Mouse (Mus musculus): Measurements from ENCODE around the gene Hltf. TPM values are rescaled to one million over a fixed set of nuclear protein-coding genes. Genes with fewer than 3 reads are reported as not detected.
A peak's percentile ranks its signal among the peaks of the same experiment; 100 is the strongest.
"Not testable (repeated sequence)": the region's sequence is repeated elsewhere in the genome, so short reads cannot be mapped to it uniquely, and the experiment has no call there.

Hltf gene
- polyA plus RNA-seq, 1 experiment from 2014 or later: 23.3 TPM

- WGBS: 94% methylated on average over 5 of the region's 5 CpGs
- Histone ChIP-seq H3K4me2 (replicated peaks; ENCODE audit: low read depth, low read length) (no peak overlapping the region), H3K27ac (ENCODE audit: low read length) (no peak overlapping the region), H3K4me3 (ENCODE audit: low read depth, low read length) (no peak overlapping the region), H3K36me3 (ENCODE audit: control insufficient read depth, insufficient read depth, low read length) (peaks cover 4% of the 10 kb centered on the region; the same call in 1 of the 2 replicates), H3K4me1 (ENCODE audit: control insufficient read depth, insufficient read depth, low read length) (no peaks in the 10 kb centered on the region), H3K9ac (replicated peaks; ENCODE audit: low read depth, low read length) (no peak overlapping the region), H3K9me3 (ENCODE audit: control insufficient read depth, low read depth, low read length) (no peaks in the 10 kb centered on the region), H3K27me3 (ENCODE audit: control insufficient read depth, insufficient read depth, low read length) (no peaks in the 10 kb centered on the region)
- ATAC-seq (ENCODE audit: insufficient number of reproducible peaks, insufficient read depth, low FRiP score, low read depth): no peak
Observed at GRCm38 (mm10) chr3:20027788-20028187, 29.8 kb upstream of the Hltf start.

GRCm38 (mm10) chr3:20028640-20029039, 29.0 kb upstream of the Hltf start:
- H3K9me3 ChIP-seq (ENCODE audit: control insufficient read depth, low read depth, low read length): no peaks in the 10 kb centered on the region
- no peaks in the 10 kb centered on the region for H3K4me1 ChIP-seq (ENCODE audit: control insufficient read depth, insufficient read depth, low read length)
- no peak for ATAC-seq (ENCODE audit: insufficient number of reproducible peaks, insufficient read depth, low FRiP score, low read depth)
- H3K4me3 ChIP-seq (ENCODE audit: low read depth, low read length): no peak overlapping the region
- no peak overlapping the region for H3K4me2 ChIP-seq (replicated peaks; ENCODE audit: low read depth, low read length)
- H3K9ac ChIP-seq (replicated peaks; ENCODE audit: low read depth, low read length): no peak overlapping the region
- H3K27ac ChIP-seq (ENCODE audit: low read length): no peak overlapping the region
- H3K27me3 ChIP-seq (ENCODE audit: control insufficient read depth, insufficient read depth, low read length): no peaks in the 10 kb centered on the region
- WGBS: 90% methylated on average over 3 of the region's 3 CpGs
- H3K36me3 ChIP-seq (ENCODE audit: control insufficient read depth, insufficient read depth, low read length): no peaks in the 10 kb centered on the region; the same call in 1 of the 2 replicates

- H3K27ac ChIP-seq (ENCODE audit: low read length): no peak overlapping the region
- 92% methylated on average over 6 of the region's 6 CpGs for WGBS
Observed at GRCm38 (mm10) chr3:20030807-20031206, 26.8 kb upstream of the Hltf start.

GRCm38 (mm10) chr3:20033761-20034718, 23.6 kb upstream of the Hltf start:
- Histone ChIP-seq H3K27ac (ENCODE audit: low read length) (no peak overlapping the region), H3K4me1 (ENCODE audit: control insufficient read depth, insufficient read depth, low read length) (0 out of 2 replicates have a peak, but pooled peaks cover 5% of the 10 kb centered on the region), H3K4me2 (replicated peaks; ENCODE audit: low read depth, low read length) (peak overlapping the region; percentile 68), H3K36me3 (ENCODE audit: control insufficient read depth, insufficient read depth, low read length) (no peaks in the 10 kb centered on the region), H3K9ac (replicated peaks; ENCODE audit: low read depth, low read length) (peak overlapping the region; percentile 12; the same call in 1 of the 2 replicates), H3K4me3 (ENCODE audit: low read depth, low read length) (peak overlapping the region; percentile 69), H3K27me3 (ENCODE audit: control insufficient read depth, insufficient read depth, low read length) (no peaks in the 10 kb centered on the region), H3K9me3 (ENCODE audit: control insufficient read depth, low read depth, low read length) (no peaks in the 10 kb centered on the region)
- no peak for ATAC-seq (ENCODE audit: insufficient number of reproducible peaks, insufficient read depth, low FRiP score, low read depth)
- 13% methylated on average over 10 of the region's 10 CpGs for WGBS

More at GRCm38 (mm10) chr3:20030807-20031206, 26.8 kb upstream of the Hltf start:
- H3K4me2 ChIP-seq (replicated peaks; ENCODE audit: low read depth, low read length): no peak overlapping the region
- no peaks in the 10 kb centered on the region for H3K9me3 ChIP-seq (ENCODE audit: control insufficient read depth, low read depth, low read length)
- no peak overlapping the region for H3K4me3 ChIP-seq (ENCODE audit: low read depth, low read length)
- H3K4me1 ChIP-seq (ENCODE audit: control insufficient read depth, insufficient read depth, low read length): 0 out of 2 replicates have a peak, but pooled peaks cover 5% of the 10 kb centered on the region
- no peaks in the 10 kb centered on the region for H3K27me3 ChIP-seq (ENCODE audit: control insufficient read depth, insufficient read depth, low read length)
- ATAC-seq (ENCODE audit: insufficient number of reproducible peaks, insufficient read depth, low FRiP score, low read depth): no peak
- no peak overlapping the region for H3K9ac ChIP-seq (replicated peaks; ENCODE audit: low read depth, low read length)
- no peaks in the 10 kb centered on the region for H3K36me3 ChIP-seq (ENCODE audit: control insufficient read depth, insufficient read depth, low read length)

GRCm38 (mm10) chr3:20034719-20035404, 22.7 kb upstream of the Hltf start, which contains the start of gene Hps3:
Gene Hps3, minus strand, starts transcription at chr3:20035315.
- Histone ChIP-seq H3K4me2 (replicated peaks; ENCODE audit: low read depth, low read length) (peak within 1 kb of the TSS; percentile 68), H3K4me3 (ENCODE audit: low read depth, low read length) (peak within 1 kb of the TSS; percentile 69), H3K36me3 (ENCODE audit: control insufficient read depth, insufficient read depth, low read length) (no peaks in the 10 kb centered on the region), H3K27me3 (ENCODE audit: control insufficient read depth, insufficient read depth, low read length) (no peaks in the 10 kb centered on the region), H3K9ac (replicated peaks; ENCODE audit: low read depth, low read length) (peak within 1 kb of the TSS; percentile 12; the same call in 1 of the 2 replicates), H3K4me1 (ENCODE audit: control insufficient read depth, insufficient read depth, low read length) (0 out of 2 replicates have a peak, but pooled peaks cover 5% of the 10 kb centered on the region), H3K27ac (ENCODE audit: low read length) (no peak within 1 kb of the TSS), H3K9me3 (ENCODE audit: control insufficient read depth, low read depth, low read length) (no peaks in the 10 kb centered on the region)
- ATAC-seq (ENCODE audit: insufficient number of reproducible peaks, insufficient read depth, low FRiP score, low read depth): peak; percentile 98
- under 1% methylated on average over 47 of the region's 47 CpGs for WGBS

GRCm38 (mm10) chr3:20036069-20036468, 21.5 kb upstream of the Hltf start:
- Histone ChIP-seq H3K4me1 (ENCODE audit: control insufficient read depth, insufficient read depth, low read length) (0 out of 2 replicates have a peak, but pooled peaks cover 5% of the 10 kb centered on the region), H3K9ac (replicated peaks; ENCODE audit: low read depth, low read length) (no peak overlapping the region), H3K27ac (ENCODE audit: low read length) (no peak overlapping the region), H3K27me3 (ENCODE audit: control insufficient read depth, insufficient read depth, low read length) (no peaks in the 10 kb centered on the region), H3K36me3 (ENCODE audit: control insufficient read depth, insufficient read depth, low read length) (no peaks in the 10 kb centered on the region), H3K4me2 (replicated peaks; ENCODE audit: low read depth, low read length) (no peak overlapping the region), H3K9me3 (ENCODE audit: control insufficient read depth, low read depth, low read length) (no peaks in the 10 kb centered on the region), H3K4me3 (ENCODE audit: low read depth, low read length) (no peak overlapping the region)
- 80% methylated on average over 4 of the region's 4 CpGs for WGBS
- no peak for ATAC-seq (ENCODE audit: insufficient number of reproducible peaks, insufficient read depth, low FRiP score, low read depth)

GRCm38 (mm10) chr3:20041461-20041860, 16.1 kb upstream of the Hltf start:
- not testable (repeated sequence) for H3K4me1 ChIP-seq (ENCODE audit: control insufficient read depth, insufficient read depth, low read length); H3K9me3 ChIP-seq (ENCODE audit: control insufficient read depth, low read depth, low read length); H3K4me2 ChIP-seq (replicated peaks; ENCODE audit: low read depth, low read length); H3K4me3 ChIP-seq (ENCODE audit: low read depth, low read length); H3K27ac ChIP-seq (ENCODE audit: low read length); ATAC-seq (ENCODE audit: insufficient number of reproducible peaks, insufficient read depth, low FRiP score, low read depth); H3K27me3 ChIP-seq (ENCODE audit: control insufficient read depth, insufficient read depth, low read length); H3K9ac ChIP-seq (replicated peaks; ENCODE audit: low read depth, low read length); H3K36me3 ChIP-seq (ENCODE audit: control insufficient read depth, insufficient read depth, low read length)
- 92% methylated on average over 7 of the region's 7 CpGs for WGBS

- ATAC-seq (ENCODE audit: insufficient number of reproducible peaks, insufficient read depth, low FRiP score, low read depth); H3K27ac ChIP-seq (ENCODE audit: low read length); H3K4me3 ChIP-seq (ENCODE audit: low read depth, low read length); H3K27me3 ChIP-seq (ENCODE audit: control insufficient read depth, insufficient read depth, low read length); H3K9ac ChIP-seq (replicated peaks; ENCODE audit: low read depth, low read length); H3K4me2 ChIP-seq (replicated peaks; ENCODE audit: low read depth, low read length); H3K4me1 ChIP-seq (ENCODE audit: control insufficient read depth, insufficient read depth, low read length); H3K36me3 ChIP-seq (ENCODE audit: control insufficient read depth, insufficient read depth, low read length); H3K9me3 ChIP-seq (ENCODE audit: control insufficient read depth, low read depth, low read length): not testable (repeated sequence)
- WGBS: 64% methylated on average over 3 of the region's 3 CpGs
Observed at GRCm38 (mm10) chr3:20044736-20045135, 12.9 kb upstream of the Hltf start.

All from stomach, embryonic 14.5 days (tissue).